Mouse (Mus musculus): Measurements from ENCODE around the gene Ttc22.

Gene Ttc22

DNA sequence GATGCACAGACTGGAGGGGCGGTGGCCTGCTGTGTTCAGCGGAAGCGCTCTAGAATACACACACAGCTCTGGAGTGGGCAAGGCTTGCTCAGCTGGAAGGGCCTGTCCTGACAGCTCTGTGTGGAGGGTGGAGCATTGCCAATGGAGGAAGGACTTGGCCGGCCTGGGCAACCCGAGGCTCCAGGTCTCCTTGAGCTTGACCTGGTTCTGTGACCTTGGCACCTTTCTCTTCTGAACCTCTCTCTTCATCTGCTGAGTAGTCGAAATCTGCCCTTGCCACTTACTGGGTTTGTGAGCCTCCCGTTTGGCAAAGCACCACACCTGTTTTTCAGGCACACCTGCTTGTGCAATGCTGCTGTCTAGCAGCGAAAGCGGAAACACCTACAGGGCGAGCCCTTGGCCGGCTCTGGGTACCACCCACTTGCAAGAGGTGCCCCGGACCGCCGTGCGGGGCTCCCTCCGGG, at the start of gene Ttc22:
Ttc22 (plus strand) TSS at position 403 of the 464 bp plus-strand sequence.
- DNase-seq (ENCODE audit: low read depth) = no peak

GRCm38 (mm10) chr4:106575022-106575421, 47.2 kb upstream of the Ttc22 start:
- no peak for DNase-seq (ENCODE audit: low read depth)

GRCm38 (mm10) chr4:106577511-106577910, 44.7 kb upstream of the Ttc22 start:
- DNase-seq (ENCODE audit: low read depth) = no peak

- no peak for DNase-seq (ENCODE audit: low read depth)
Measured at GRCm38 (mm10) chr4:106581176-106581864, 40.9 kb upstream of the Ttc22 start.

DNA sequence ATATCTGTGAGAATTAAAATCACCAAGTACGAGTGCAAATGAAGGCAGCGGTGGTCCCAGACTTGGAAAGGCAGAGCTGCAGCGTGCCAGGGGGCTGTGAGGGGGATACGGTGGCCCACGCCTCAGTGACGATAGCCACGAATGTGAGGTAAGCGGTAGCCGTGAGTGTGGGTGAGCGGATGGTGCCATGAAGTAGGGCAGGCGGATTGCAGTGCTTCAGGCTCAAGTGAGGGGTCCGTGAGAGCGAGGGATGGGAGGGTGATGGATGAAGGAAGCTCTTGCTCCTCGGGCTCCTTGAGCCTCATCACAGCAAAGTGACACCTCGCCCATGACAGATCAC, 40.4 kb upstream of the Ttc22 start:
- DNase-seq (ENCODE audit: low read depth) = no peak

- peak; percentile 50 for DNase-seq (ENCODE audit: low read depth)
Measured at GRCm38 (mm10) chr4:106582428-106583153, 39.6 kb upstream of the Ttc22 start.

GRCm38 (mm10) chr4:106584665-106585064, 37.6 kb upstream of the Ttc22 start:
- no peak for DNase-seq (ENCODE audit: low read depth)

GRCm38 (mm10) chr4:106587075-106587474, 35.2 kb upstream of the Ttc22 start:
- DNase-seq (ENCODE audit: low read depth) = no peak

DNA sequence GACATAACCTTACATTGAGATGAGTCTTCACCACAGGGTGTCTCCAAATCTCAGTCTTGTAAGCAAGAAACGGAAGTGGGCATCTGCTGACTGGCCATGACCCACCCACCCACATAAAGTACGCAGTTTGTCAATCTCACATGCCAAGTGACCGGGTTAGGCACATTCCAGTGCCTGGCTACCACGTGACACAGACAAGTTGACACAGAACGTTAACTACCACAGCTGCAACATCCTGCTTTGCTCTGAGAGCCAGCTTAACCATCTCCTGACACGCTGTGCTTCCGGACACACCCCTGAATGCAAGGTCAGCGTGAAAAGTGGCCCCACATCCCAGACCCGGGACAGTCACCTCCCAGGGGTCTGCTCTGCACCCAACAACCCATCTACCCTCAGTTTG, 32.1 kb upstream of the Ttc22 start:
- DNase-seq (ENCODE audit: low read depth) = no peak

- no peak for DNase-seq (ENCODE audit: low read depth)
Measured at GRCm38 (mm10) chr4:106590871-106591270, 31.4 kb upstream of the Ttc22 start.

DNA sequence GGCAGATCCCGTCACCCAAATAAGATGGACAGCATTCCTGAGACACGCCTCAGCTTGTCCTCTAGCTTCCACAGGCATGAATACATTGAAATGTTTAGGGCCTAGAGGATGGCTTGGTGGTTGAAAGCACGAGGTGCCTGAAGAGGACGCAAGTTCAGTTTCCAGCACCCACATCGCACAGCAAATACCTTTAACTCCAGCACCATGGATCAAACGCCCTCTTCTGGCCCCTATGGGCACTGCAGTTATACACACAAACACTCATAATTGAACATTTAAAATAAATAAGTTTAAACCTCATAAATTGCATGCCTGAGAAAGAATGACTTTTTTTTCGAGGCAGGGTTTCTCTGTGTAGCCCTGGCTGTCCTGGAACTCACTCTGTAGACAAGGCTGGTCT, 28.6 kb upstream of the Ttc22 start:
- DNase-seq (ENCODE audit: low read depth) = no peak

GRCm38 (mm10) chr4:106596200-106596599, 26.0 kb upstream of the Ttc22 start:
- no peak for DNase-seq (ENCODE audit: low read depth)

DNA sequence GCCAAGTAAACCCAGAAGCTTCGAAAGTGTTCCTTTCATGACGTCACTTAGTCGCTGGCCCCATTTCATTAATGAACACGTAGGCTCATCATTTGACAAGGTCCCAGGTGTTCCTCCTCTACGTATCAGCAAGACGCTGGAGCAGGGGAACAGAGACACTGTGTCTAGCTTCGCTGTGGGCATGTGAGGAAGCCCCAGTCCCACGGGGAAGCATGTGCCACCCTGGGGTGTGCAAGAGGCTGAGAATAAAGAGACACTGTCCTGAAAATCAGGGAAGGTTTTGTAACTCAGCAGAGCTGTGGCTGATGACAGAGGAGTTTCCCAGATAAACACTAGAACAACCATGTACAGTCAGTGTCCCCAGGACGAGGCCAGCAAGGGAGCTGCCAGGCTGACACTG, 25.2 kb upstream of the Ttc22 start:
- DNase-seq (ENCODE audit: low read depth) = no peak

GRCm38 (mm10) chr4:106597741-106598140, 24.5 kb upstream of the Ttc22 start:
- DNase-seq (ENCODE audit: low read depth) = no peak

DNA sequence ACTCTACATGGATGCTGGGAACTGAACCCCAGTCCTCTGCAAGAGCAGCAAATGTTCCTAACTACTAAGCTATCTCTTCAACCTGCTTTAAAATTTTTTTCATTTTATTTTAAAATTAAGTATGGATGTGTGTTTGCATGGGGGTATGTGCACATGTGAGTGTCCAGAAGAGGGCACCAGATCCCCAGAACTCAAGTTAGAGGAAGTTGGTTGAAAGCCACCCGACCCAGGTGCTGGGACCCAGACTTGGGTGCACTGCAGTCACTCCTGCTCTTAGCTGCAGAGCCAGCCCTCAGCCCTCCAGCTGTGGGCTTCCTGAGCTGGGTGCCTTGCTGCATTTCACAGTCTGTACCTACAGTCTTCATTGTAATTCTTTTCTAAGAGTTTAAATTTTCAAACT, 22.8 kb upstream of the Ttc22 start:
- no peak for DNase-seq (ENCODE audit: low read depth)

DNA sequence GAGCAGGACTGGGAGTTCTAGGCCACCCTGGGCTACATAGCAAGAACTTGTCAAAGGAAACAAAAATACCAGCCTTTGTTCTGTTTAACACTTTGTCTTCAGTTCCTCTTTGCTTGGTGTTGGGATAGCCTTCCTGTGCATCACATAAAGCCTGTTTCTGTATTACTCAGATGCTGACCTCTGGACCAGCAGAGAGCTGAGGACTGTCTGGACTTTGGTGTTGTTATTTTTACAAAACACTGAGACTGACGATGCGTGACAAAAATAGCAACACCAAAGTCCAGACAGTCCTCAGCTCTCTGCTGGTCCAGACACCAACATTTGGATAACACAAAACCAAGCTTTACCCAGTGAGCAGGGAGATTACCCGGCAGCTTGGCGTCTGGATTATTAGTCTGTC, 21.5 kb upstream of the Ttc22 start:
- no peak for DNase-seq (ENCODE audit: low read depth)

DNA sequence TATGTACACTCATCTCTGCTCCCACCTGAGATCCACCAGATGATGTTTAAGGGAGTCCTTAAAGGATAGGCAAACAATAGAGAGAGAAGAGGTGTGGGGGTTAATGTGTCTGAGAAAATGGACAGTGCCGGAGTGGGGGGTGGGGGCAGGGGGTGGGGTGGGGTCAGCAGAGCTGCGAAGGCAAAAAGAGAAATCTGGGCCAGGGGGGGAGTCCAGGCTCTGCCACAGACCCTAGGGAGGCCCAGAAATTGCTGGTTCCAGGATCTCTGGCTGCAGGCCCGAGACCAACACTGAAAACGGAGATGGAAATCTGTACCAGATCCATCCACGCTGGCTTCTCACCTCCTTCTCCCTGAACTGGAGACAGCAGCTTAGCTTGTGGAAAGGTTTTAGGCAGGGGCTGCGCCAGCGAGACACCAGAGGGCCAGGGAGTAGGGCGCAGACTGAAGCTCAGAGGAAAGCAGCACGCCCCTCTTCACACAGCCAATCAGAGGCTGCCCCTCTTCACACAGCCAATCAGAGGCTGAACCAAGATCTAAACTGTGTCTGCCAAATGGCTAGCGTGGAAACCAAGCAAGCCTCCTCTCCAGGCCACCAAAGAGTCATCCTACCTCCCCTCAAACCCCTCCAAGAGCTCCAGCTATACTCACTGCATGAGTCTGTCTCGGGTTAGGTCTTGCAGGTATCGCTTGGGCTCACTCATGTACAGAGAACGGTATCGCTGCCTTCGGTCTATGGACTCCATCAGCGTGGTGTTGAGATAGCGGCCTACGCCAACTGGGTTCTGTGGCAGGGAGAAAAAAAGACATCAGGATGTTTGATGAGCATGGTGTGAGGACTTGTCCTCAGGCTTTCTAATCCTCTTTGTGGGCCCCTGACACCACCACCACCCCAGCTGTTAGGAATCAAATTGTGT, 15.3 kb upstream of the Ttc22 start:
- DNase-seq (ENCODE audit: low read depth) = no peak

GRCm38 (mm10) chr4:106607905-106608304, 14.3 kb upstream of the Ttc22 start:
- DNase-seq (ENCODE audit: low read depth) = no peak

DNA sequence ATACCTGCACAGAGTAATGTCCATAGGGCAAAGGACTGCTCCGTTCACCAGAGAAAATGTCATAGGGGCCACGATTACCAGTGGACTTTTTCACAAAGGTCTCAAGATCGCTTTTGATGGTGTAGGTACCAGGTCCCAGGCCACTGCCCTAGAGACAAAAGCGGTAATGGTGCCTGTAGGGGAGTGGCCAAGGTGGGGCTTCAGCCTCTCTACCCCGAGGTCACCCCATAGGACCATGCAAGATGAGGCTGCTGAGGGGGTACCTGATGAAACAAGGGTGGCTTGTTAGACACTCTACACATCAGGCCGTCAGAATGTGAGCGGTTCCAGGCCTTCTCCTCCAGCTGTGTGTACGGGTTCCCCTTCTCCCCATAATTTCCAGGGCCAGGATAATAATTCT, 9.1 kb upstream of the Ttc22 start:
- DNase-seq (ENCODE audit: low read depth) = no peak

DNA sequence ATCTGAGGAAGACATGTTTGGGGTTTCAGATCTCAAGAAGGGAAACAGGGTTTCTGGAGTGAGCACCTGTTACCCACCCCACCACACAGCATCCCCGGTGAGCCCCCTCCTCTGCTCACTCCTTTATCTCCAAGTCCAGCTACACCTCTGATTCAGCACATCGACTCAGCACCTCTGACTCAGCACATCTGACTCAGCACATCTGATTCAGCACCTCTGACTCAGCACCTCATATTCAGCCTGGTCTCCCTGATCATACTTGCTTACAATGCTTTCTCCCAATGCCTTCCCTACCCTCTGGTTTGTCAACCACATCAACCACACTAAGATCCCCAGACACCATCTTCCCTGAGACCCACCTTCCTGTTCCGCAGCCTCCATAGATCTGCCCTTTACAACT, 8.7 kb upstream of the Ttc22 start:
- peak; percentile 23 for DNase-seq (ENCODE audit: low read depth)

GRCm38 (mm10) chr4:106614180-106614797, 7.9 kb upstream of the Ttc22 start:
- DNase-seq (ENCODE audit: low read depth) = peak; percentile 40

DNA sequence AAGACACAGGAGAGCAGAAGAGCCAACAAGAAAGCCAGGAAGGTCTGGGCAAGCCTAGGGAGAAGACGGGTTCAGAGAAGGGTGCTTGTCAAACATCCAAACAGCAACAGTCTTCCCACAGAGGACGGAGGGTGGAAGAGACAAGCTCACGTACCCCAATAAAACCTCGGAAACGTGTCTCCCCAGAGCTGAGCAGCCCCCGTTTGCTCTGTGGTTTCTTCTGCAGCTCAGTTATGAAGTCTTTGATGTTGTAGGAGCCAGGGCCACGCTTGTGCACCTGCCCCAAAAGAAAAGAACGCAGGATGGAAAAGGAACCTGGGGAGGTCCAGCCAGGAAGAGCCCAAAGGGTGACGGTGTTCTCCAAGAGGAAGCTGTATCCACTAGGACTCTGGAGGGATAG, 7.4 kb upstream of the Ttc22 start:
- no peak for DNase-seq (ENCODE audit: low read depth)
